Mouse (Mus musculus) lung, postnatal 36 days (tissue): ENCODE measurements at regions not wholly inside any gene's neighbourhood (a gene's known extent, or its start where the extent isn't known, plus 50 kb on each side); places are given as distances from the start of the nearest gene placed in this dataset.

ENCODE experiments used
- DNase-seq: peaks from one replicate; pipeline ENCODE4 v3.0.0; 2022; ENCODE audit warnings: mixed read lengths

GRCm38 (mm10) chr6:14358280-14358679, 396.8 kb downstream of the Ppp1r3a start:
- DNase-seq = no peak
